Mouse (Mus musculus) midbrain, embryonic 11.5 days (tissue): ENCODE measurements around the gene Acsf2. TPM values are rescaled to one million over a fixed set of nuclear protein-coding genes. Genes with fewer than 3 reads are reported as not detected.

Source experiments
- ATAC-seq: fragments of 200-750 bp; cut with Nextera tagmentation; 2 replicates; pipeline ENCODE4 v1.8.0; 2017; ENCODE audit warnings: moderate TSS enrichment, moderate library complexity; ENCODE audit not compliant: low FRiP score
- DNase-seq: peaks from one replicate; pipeline ENCODE4 v3.0.0; 2015; ENCODE audit warnings: low spot score; ENCODE audit errors: missing footprints
- H3K27ac ChIP-seq: fragments of 300-500 bp; sonication (generic); 2 replicates; pipeline ENCODE4 v1.5.1; 2014; ENCODE audit warnings: low read depth, low read length
- H3K27me3 ChIP-seq: fragments of 300-500 bp; sonication (generic); 2 replicates; pipeline ENCODE4 v1.6.1; 2014; ENCODE audit warnings: mild to moderate bottlenecking, low read length, moderate library complexity, mixed read lengths; ENCODE audit not compliant: control insufficient read depth, insufficient read depth
- H3K36me3 ChIP-seq: fragments of 300-500 bp; sonication (generic); 2 replicates; pipeline ENCODE4 v1.6.1; 2014; ENCODE audit warnings: mild to moderate bottlenecking, low read length, moderate library complexity, mixed read lengths; ENCODE audit not compliant: control insufficient read depth, insufficient read depth
- H3K4me1 ChIP-seq: fragments of 300-500 bp; sonication (generic); 2 replicates; pipeline ENCODE4 v1.6.1; 2014; ENCODE audit warnings: low read length; ENCODE audit not compliant: control insufficient read depth, insufficient read depth
- H3K4me2 ChIP-seq: fragments of 300-500 bp; sonication (generic); 2 replicates; pipeline ENCODE4 v1.6.1; 2014; ENCODE audit warnings: mild to moderate bottlenecking, moderate library complexity
- H3K4me3 ChIP-seq: fragments of 300-500 bp; sonication (generic); 2 replicates; pipeline ENCODE4 v1.5.1; 2014; ENCODE audit warnings: low read depth, low read length
- H3K9ac ChIP-seq: fragments of 300-500 bp; sonication (generic); 2 replicates; pipeline ENCODE4 v1.6.1; 2014; ENCODE audit warnings: low read length
- H3K9me3 ChIP-seq: fragments of 300-500 bp; sonication (generic); 2 replicates; pipeline ENCODE4 v1.6.1; 2016; ENCODE audit warnings: low read length; ENCODE audit not compliant: control insufficient read depth
- WGBS: fragments of 180-500 bp; shearing (Covaris S2); extraction: QIAGEN DNeasy Blood & Tissue Kit; methylation state at CpG from one replicate; pipeline ENCODE4 v1.1.7; 2014; 5-methylcytosine and 5-hydroxymethylcytosine counted together
- polyA plus RNA-seq: library from polyadenylated mRNA; unstranded; fragments of >200 nt; fragmentation: Nextera tagmentation; extraction: Ambion mirVana; gene quantifications from 2 replicates; pipeline ENCODE4 v1.2.1, GENCODE M21; 2014

Gene Acsf2
- polyA plus RNA-seq, 1 experiment from 2014 or later = 4.9 TPM

GRCm38 (mm10) chr11:94564437-94565150, 37.1 kb downstream of the Acsf2 start, which contains the start of gene Chad:
Gene Chad, plus strand, starts transcription at chr11:94565047.
- H3K27me3 ChIP-seq = peaks cover 21% of the 10 kb centered on the region
- H3K9ac ChIP-seq = peak within 1 kb of the TSS; percentile 46
- H3K4me1 ChIP-seq = peaks cover 4% of the 10 kb centered on the region; the same call in 1 of the 2 replicates
- H3K36me3 ChIP-seq = no peaks in the 10 kb centered on the region
- DNase-seq (peak; percentile 89), ATAC-seq (no peak)
- no peaks in the 10 kb centered on the region for H3K9me3 ChIP-seq
- no peak within 1 kb of the TSS for H3K27ac ChIP-seq
- H3K4me2 ChIP-seq = peak within 1 kb of the TSS; percentile 42
- H3K4me3 ChIP-seq = peak within 1 kb of the TSS; percentile 9; the same call in 1 of the 2 replicates
- 4% methylated on average over 35 of the region's 35 CpGs for WGBS

GRCm38 (mm10) chr11:94563821-94564220, 37.9 kb downstream of the Acsf2 start:
- 52% methylated on average over 5 of the region's 5 CpGs for WGBS
- DNase-seq (no peak), ATAC-seq (peak; percentile 14; the same call in 1 of the 2 replicates)
- H3K9ac ChIP-seq = no peak overlapping the region
- H3K36me3 ChIP-seq = no peaks in the 10 kb centered on the region
- H3K4me3 ChIP-seq = no peak overlapping the region
- H3K27me3 ChIP-seq = peaks cover 21% of the 10 kb centered on the region
- H3K9me3 ChIP-seq = no peaks in the 10 kb centered on the region
- H3K27ac ChIP-seq = no peak overlapping the region
- peaks cover 4% of the 10 kb centered on the region; the same call in 1 of the 2 replicates for H3K4me1 ChIP-seq
- H3K4me2 ChIP-seq = no peak overlapping the region

GRCm38 (mm10) chr11:94563383-94563782, 38.3 kb downstream of the Acsf2 start:
- Histone ChIP-seq H3K4me3 (no peak overlapping the region), H3K4me2 (no peak overlapping the region), H3K9me3 (no peaks in the 10 kb centered on the region), H3K4me1 (peaks cover 4% of the 10 kb centered on the region; the same call in 1 of the 2 replicates), H3K36me3 (no peaks in the 10 kb centered on the region), H3K9ac (no peak overlapping the region), H3K27ac (no peak overlapping the region), H3K27me3 (peaks cover 21% of the 10 kb centered on the region)
- no peak for DNase-seq
- ATAC-seq = no peak
- 90% methylated on average over 5 of the region's 5 CpGs for WGBS

GRCm38 (mm10) chr11:94558226-94558625, 43.4 kb downstream of the Acsf2 start:
- Histone ChIP-seq H3K27me3 (no peaks in the 10 kb centered on the region), H3K9me3 (no peaks in the 10 kb centered on the region), H3K4me1 (no peaks in the 10 kb centered on the region), H3K4me2 (no peak overlapping the region), H3K27ac (no peak overlapping the region), H3K9ac (no peak overlapping the region), H3K4me3 (no peak overlapping the region), H3K36me3 (no peaks in the 10 kb centered on the region)
- DNase-seq (no peak), ATAC-seq (no peak)
- WGBS = 75% methylated on average over 3 of the region's 3 CpGs

GRCm38 (mm10) chr11:94550442-94550744, 51.3 kb downstream of the Acsf2 start:
- Histone ChIP-seq H3K36me3 (no peaks in the 10 kb centered on the region), H3K4me1 (peaks cover 7% of the 10 kb centered on the region), H3K27ac (no peak overlapping the region), H3K27me3 (no peaks in the 10 kb centered on the region), H3K4me3 (no peak overlapping the region), H3K4me2 (no peak overlapping the region), H3K9me3 (no peaks in the 10 kb centered on the region), H3K9ac (no peak overlapping the region)
- ATAC-seq (no peak), DNase-seq (no peak)
- 93% methylated on average over 5 of the region's 5 CpGs for WGBS

- H3K27ac ChIP-seq = no peak overlapping the region
- no peak for ATAC-seq
- H3K4me2 ChIP-seq = no peak overlapping the region
- peak; percentile 64 for DNase-seq
- no peaks in the 10 kb centered on the region for H3K9me3 ChIP-seq
- no peaks in the 10 kb centered on the region for H3K36me3 ChIP-seq
- WGBS = 82% methylated on average over 10 of the region's 10 CpGs
- no peaks in the 10 kb centered on the region for H3K27me3 ChIP-seq
- H3K4me1 ChIP-seq = peaks cover 7% of the 10 kb centered on the region
- no peak overlapping the region for H3K9ac ChIP-seq
- H3K4me3 ChIP-seq = no peak overlapping the region
Observed at GRCm38 (mm10) chr11:94549691-94550441, 51.8 kb downstream of the Acsf2 start.

GRCm38 (mm10) chr11:94548888-94549690, 52.6 kb downstream of the Acsf2 start, which contains the start of gene Rsad1:
Gene Rsad1, minus strand, starts transcription at chr11:94549255.
- Histone ChIP-seq H3K27me3 (no peaks in the 10 kb centered on the region), H3K4me2 (peak within 1 kb of the TSS; percentile 90), H3K9ac (peak within 1 kb of the TSS; percentile 44), H3K4me1 (peaks cover 7% of the 10 kb centered on the region), H3K9me3 (no peaks in the 10 kb centered on the region), H3K27ac (peak within 1 kb of the TSS; percentile 4; the same call in 1 of the 2 replicates), H3K4me3 (peak within 1 kb of the TSS; percentile 44), H3K36me3 (no peaks in the 10 kb centered on the region)
- ATAC-seq = peak; percentile 92
- peak; percentile 100 for DNase-seq
- 5% methylated on average over 49 of the region's 49 CpGs for WGBS

GRCm38 (mm10) chr11:94548041-94548784, 53.5 kb downstream of the Acsf2 start:
- H3K27me3 ChIP-seq = no peaks in the 10 kb centered on the region
- 14% methylated on average over 24 of the region's 24 CpGs for WGBS
- H3K4me2 ChIP-seq = peak overlapping the region; percentile 90
- no peak for DNase-seq
- H3K4me3 ChIP-seq = peak overlapping the region; percentile 44
- no peaks in the 10 kb centered on the region for H3K36me3 ChIP-seq
- peak; percentile 47 for ATAC-seq
- peaks cover 7% of the 10 kb centered on the region for H3K4me1 ChIP-seq
- H3K9ac ChIP-seq = peak overlapping the region; percentile 44
- H3K27ac ChIP-seq = peak overlapping the region; percentile 4; the same call in 1 of the 2 replicates
- H3K9me3 ChIP-seq = no peaks in the 10 kb centered on the region
